Mouse (Mus musculus): ENCODE results near the gene Tmem59l.

DNA sequence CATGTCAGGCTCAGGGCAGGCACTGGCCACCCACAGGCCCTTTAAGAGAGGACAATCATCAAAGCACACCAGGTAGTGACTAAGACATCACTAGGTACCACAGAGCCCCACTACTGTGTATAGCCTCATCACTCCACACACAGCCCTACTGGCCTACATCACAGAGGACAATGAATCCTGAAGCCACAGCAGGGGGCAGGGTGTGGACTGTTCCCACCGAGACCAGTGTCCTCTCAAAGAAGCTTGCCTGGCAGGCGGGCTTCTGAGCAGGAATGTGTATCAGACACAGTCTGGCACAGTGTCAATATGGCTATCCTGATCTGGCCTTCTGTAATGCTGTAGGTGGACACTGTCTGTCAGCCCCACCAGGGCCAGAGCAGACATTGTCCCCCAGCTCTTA is 17.2 kb downstream of the Tmem59l start:
- TF ChIP-seq CTCF (IDR thresholded peaks at IDR 0.05; ENCODE audit: extremely low read depth, insufficient read length, insufficient replicate concordance, low read depth, low read length) (no peak), POLR2A (IDR thresholded peaks at IDR 0.05; ENCODE audit: low read depth, low read length) (no peak)
